ENCODE assay signal across 20 mouse cellular contexts in the genomic region with DNA sequence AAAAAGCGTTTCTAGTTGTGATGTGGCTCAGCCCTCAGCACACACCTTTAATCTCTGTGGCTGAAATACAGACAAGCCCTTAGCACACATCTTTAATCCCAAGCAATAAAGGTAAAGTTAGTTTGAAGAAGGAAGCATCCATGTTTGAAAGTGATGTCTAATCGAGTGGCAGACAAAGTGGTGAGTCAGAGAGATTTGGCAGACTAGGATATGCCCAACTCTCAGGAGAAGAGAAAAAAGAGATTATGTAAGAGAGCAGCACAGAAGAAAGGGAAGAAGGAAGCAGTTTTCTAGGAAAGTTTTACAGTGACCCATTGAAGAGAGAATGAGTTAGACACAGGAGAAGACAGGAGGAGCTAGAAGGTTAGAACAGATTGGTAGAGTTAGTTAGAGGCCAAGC.
"Had no signal": no experiment of that assay in that cellular context is flagged by ENCODE, and none has a peak within 500 bp of the region (broad histone marks: within the 10 kb centered on the region; RNA-seq: fewer than 3 reads in every experiment).

No protein-coding gene starts in this region.

- H3K27ac ChIP-seq: lung, embryonic 15.5 days; macrophage; midbrain, embryonic 13.5 days; neural tube, embryonic 13.5 days; neural tube, embryonic 15.5 days; stomach, embryonic 15.5 days; stomach, postnatal 0 days had no signal

- H3K4me2 ChIP-seq: lung, embryonic 15.5 days; midbrain, embryonic 11.5 days; midbrain, embryonic 13.5 days; neural tube, embryonic 13.5 days; neural tube, embryonic 15.5 days; stomach, embryonic 15.5 days had no signal

- H3K27me3 ChIP-seq: lung, embryonic 15.5 days; megakaryocyte, embryonic 14.5 days; midbrain, embryonic 13.5 days; neural tube, embryonic 13.5 days; neural tube, embryonic 15.5 days; stomach, embryonic 15.5 days had no signal

- H3K4me1 ChIP-seq: lung, embryonic 15.5 days; megakaryocyte, embryonic 14.5 days; midbrain, embryonic 13.5 days; stomach, embryonic 15.5 days had no signal

- ATAC-seq: liver, postnatal 0 days; lung, postnatal 0 days; midbrain, embryonic 13.5 days; midbrain, embryonic 16.5 days had no signal

- H3K9ac ChIP-seq: liver, postnatal 0 days; lung, embryonic 15.5 days; midbrain, embryonic 13.5 days; neural tube, embryonic 13.5 days; neural tube, embryonic 15.5 days; stomach, embryonic 15.5 days had no signal

- DNase-seq: liver, postnatal 0 days; lung, adult 2 months; lung, postnatal 14 days; lung, postnatal 36 days; right cerebral cortex, postnatal 14 days; thymus, adult 2 months; thymus, postnatal 25 days; thymus, postnatal 4 days had no signal

- H3K9me3 ChIP-seq: lung, embryonic 15.5 days; megakaryocyte, embryonic 14.5 days; midbrain, embryonic 13.5 days; neural tube, embryonic 13.5 days; neural tube, embryonic 15.5 days; stomach, embryonic 15.5 days had no signal

- H3K4me3 ChIP-seq: lung, embryonic 15.5 days; megakaryocyte, embryonic 14.5 days; midbrain, embryonic 13.5 days; myocyte; neural tube, embryonic 13.5 days; neural tube, embryonic 15.5 days; stomach, embryonic 15.5 days had no signal
